In genomic region chr15:26519220-26519631, GRCm38 (mm10) we compare ENCODE assay signal across 11 mouse cellular contexts.
A peak's percentile ranks its signal among the peaks of the same experiment; 100 is the strongest.
DNase-seq lines count a peak whose midpoint lies in the region; ATAC-seq and TF ChIP-seq lines count a peak whose summit lies in the region.
"Had no signal": no experiment of that assay in that cellular context is flagged by ENCODE, and none has a peak within 500 bp of the region (broad histone marks: within the 10 kb centered on the region; RNA-seq: fewer than 3 reads in every experiment).

No protein-coding gene starts in this region.

- no peak overlapping the region for H3K9ac ChIP-seq in heart, adult 2 months (ENCODE audit: low read depth, low read length)
- no peak overlapping the region for H3K9ac ChIP-seq in midbrain, embryonic 13.5 days (replicated peaks)
- H3K9ac ChIP-seq in midbrain, embryonic 11.5 days (ENCODE audit: low read length): no peak overlapping the region
- H3K9ac ChIP-seq in stomach, embryonic 16.5 days (ENCODE audit: low read length): no peak overlapping the region

- no peaks in the 10 kb centered on the region for H3K4me1 ChIP-seq in heart, adult 2 months (ENCODE audit: control insufficient read depth, insufficient read depth, low read length)
- no peaks in the 10 kb centered on the region for H3K4me1 ChIP-seq in midbrain, embryonic 13.5 days (replicated peaks)
- H3K4me1 ChIP-seq in midbrain, embryonic 11.5 days (ENCODE audit: control insufficient read depth, insufficient read depth, low read length): no peaks in the 10 kb centered on the region
- no peaks in the 10 kb centered on the region for H3K4me1 ChIP-seq in stomach, embryonic 16.5 days (ENCODE audit: control insufficient read depth, insufficient read depth, low read length)

- no peak overlapping the region for H3K4me2 ChIP-seq in midbrain, embryonic 13.5 days (replicated peaks)
- no peak overlapping the region for H3K4me2 ChIP-seq in midbrain, embryonic 11.5 days
- H3K4me2 ChIP-seq in stomach, embryonic 16.5 days (ENCODE audit: low read depth, low read length): no peak overlapping the region

- H3K4me3 ChIP-seq in heart, adult 2 months: no peak overlapping the region
- H3K4me3 ChIP-seq in midbrain, embryonic 13.5 days (replicated peaks): no peak overlapping the region
- H3K4me3 ChIP-seq in midbrain, embryonic 11.5 days (ENCODE audit: low read depth, low read length): no peak overlapping the region
- no peak overlapping the region for H3K4me3 ChIP-seq in stomach, embryonic 16.5 days (replicated peaks; ENCODE audit: low read length)

- H3K27me3 ChIP-seq in heart, adult 2 months (ENCODE audit: control insufficient read depth, insufficient read depth, low read length): no peaks in the 10 kb centered on the region
- H3K27me3 ChIP-seq in midbrain, embryonic 13.5 days: no peaks in the 10 kb centered on the region
- no peaks in the 10 kb centered on the region for H3K27me3 ChIP-seq in midbrain, embryonic 11.5 days (ENCODE audit: control insufficient read depth, insufficient read depth, low read length)
- no peaks in the 10 kb centered on the region for H3K27me3 ChIP-seq in stomach, embryonic 16.5 days (ENCODE audit: control insufficient read depth, insufficient read depth, low read length)

- intact Hi-C loops in heart, adult 2 months (cut with DNase I): no loop called here

- WGBS in heart, adult 2 months: 63% methylated on average over 6 of the region's 6 CpGs
- WGBS in midbrain, embryonic 13.5 days: 62% methylated on average over 6 of the region's 6 CpGs
- 77% methylated on average over 6 of the region's 6 CpGs for WGBS in midbrain, embryonic 11.5 days
- 56% methylated on average over 6 of the region's 6 CpGs for WGBS in stomach, embryonic 16.5 days

- no peak for TF ChIP-seq CTCF in heart, adult 2 months (IDR thresholded peaks at IDR 0.05)

- H3K27ac ChIP-seq in heart, adult 2 months: no peak overlapping the region
- no peak overlapping the region for H3K27ac ChIP-seq in midbrain, embryonic 13.5 days
- no peak overlapping the region for H3K27ac ChIP-seq in midbrain, embryonic 11.5 days (ENCODE audit: low read depth, low read length)
- H3K27ac ChIP-seq in stomach, embryonic 16.5 days (ENCODE audit: low read length): no peak overlapping the region

- no peak for TF ChIP-seq POLR2A in heart, adult 2 months (IDR thresholded peaks at IDR 0.05; ENCODE audit: insufficient read depth, low read depth, low read length)

- peak; percentile 4 for DNase-seq in heart, adult 8-10 months (ENCODE audit: low spot score)
- DNase-seq in heart, adult 2 months: no peak
- DNase-seq in midbrain, embryonic 11.5 days (ENCODE audit: low spot score, missing footprints): no peak
- peak; percentile 31 for DNase-seq in heart, postnatal 4 days
- no peak for DNase-seq in yolk sac, embryonic 10.5 days (ENCODE audit: low spot score)
- DNase-seq in layer of hippocampus, adult 9-11 months: no peak
- DNase-seq: adrenal gland, postnatal 14 days; cerebellum, adult 9-11 months; liver had no signal

- no peak for TF ChIP-seq EP300 in heart, adult 2 months (IDR thresholded peaks at IDR 0.05; ENCODE audit: insufficient read depth, low read depth, low read length)

- H3K79me2 ChIP-seq in heart, adult 2 months (replicated peaks; ENCODE audit: control insufficient read depth, insufficient read depth, low read length): no peaks in the 10 kb centered on the region

- no peaks in the 10 kb centered on the region for H3K9me3 ChIP-seq in midbrain, embryonic 13.5 days
- H3K9me3 ChIP-seq in midbrain, embryonic 11.5 days (ENCODE audit: control insufficient read depth, low read length): no peaks in the 10 kb centered on the region
- H3K9me3 ChIP-seq in stomach, embryonic 16.5 days (replicated peaks; ENCODE audit: control insufficient read depth, low read length): no peaks in the 10 kb centered on the region

- no peaks in the 10 kb centered on the region for H3K36me3 ChIP-seq in heart, adult 2 months (ENCODE audit: control insufficient read depth, insufficient read depth, low read length)
- no peaks in the 10 kb centered on the region for H3K36me3 ChIP-seq in midbrain, embryonic 13.5 days
- H3K36me3 ChIP-seq in midbrain, embryonic 11.5 days (ENCODE audit: control insufficient read depth, insufficient read depth, low read length): no peaks in the 10 kb centered on the region
- H3K36me3 ChIP-seq in stomach, embryonic 16.5 days (ENCODE audit: control insufficient read depth, insufficient read depth, low read length): no peaks in the 10 kb centered on the region

- peak; percentile 63 for ATAC-seq in midbrain, embryonic 13.5 days
- no peak for ATAC-seq in midbrain, embryonic 11.5 days (ENCODE audit: low FRiP score)
- peak; percentile 93 for ATAC-seq in stomach, embryonic 16.5 days (ENCODE audit: insufficient read depth, low FRiP score)

Comparison
In these comparisons a context has a peak if more than half of its experiments do, and no peak if none do; other contexts are left out.
1. DNase-seq: peak in heart, adult 8-10 months (single experiment) and heart, postnatal 4 days (single experiment); none in heart, adult 2 months (0 of 2), midbrain, embryonic 11.5 days (single experiment), yolk sac, embryonic 10.5 days (single experiment) and layer of hippocampus, adult 9-11 months (single experiment).